Mouse (Mus musculus) bone marrow, adult 2 months (tissue): ENCODE measurements around the gene Fbh1. TPM values are rescaled to one million over a fixed set of nuclear protein-coding genes. Genes with fewer than 3 reads are reported as not detected.
"Not testable (repeated sequence)": the region's sequence is repeated elsewhere in the genome, so short reads cannot be mapped to it uniquely, and the experiment has no call there.

Experiments used
- H3K27ac ChIP-seq: fragments of 200-500 bp; 2 replicates; pipeline ENCODE4 v1.5.1; 2012; ENCODE audit warnings: low read depth, mild to moderate bottlenecking, control low read depth, inconsistent platforms, low read length; ENCODE audit not compliant: control insufficient read depth, poor library complexity, insufficient read depth
- H3K4me1 ChIP-seq: fragments of 200-500 bp; 2 replicates; pipeline ENCODE4 v1.6.1; 2011; ENCODE audit warnings: low read length; ENCODE audit not compliant: control insufficient read depth, insufficient read depth
- H3K4me3 ChIP-seq: fragments of 200-500 bp; replicated peaks from 2 replicates; pipeline ENCODE3; 2011; ENCODE audit warnings: mild to moderate bottlenecking, low read depth, low read length, control low read depth; ENCODE audit not compliant: control insufficient read depth
- CTCF ChIP-seq: fragments of 200-500 bp; IDR thresholded peaks from 2 replicates; pipeline ENCODE4 v1.5.1; 2011; ENCODE audit warnings: low read length, control low read depth; ENCODE audit not compliant: control insufficient read depth, insufficient read depth
- POLR2A ChIP-seq: fragments of 200-500 bp; IDR thresholded peaks from 2 replicates; pipeline ENCODE4 v1.6.1; 2011; ENCODE audit warnings: low read depth, mild to moderate bottlenecking, control low read depth, low read length, borderline replicate concordance; ENCODE audit not compliant: control insufficient read depth
- WGBS: fragments of 180-500 bp; shearing (Covaris S2); methylation state at CpG from one replicate; pipeline ENCODE4 v1.1.7; 2018; 5-methylcytosine and 5-hydroxymethylcytosine counted together
- polyA plus RNA-seq: library from polyadenylated mRNA; stranded (reverse); fragments of >200 nt; gene quantifications from 2 replicates; pipeline ENCODE4 v1.2.4, GENCODE M21; 2011; ENCODE audit warnings: low replicate concordance; ENCODE audit not compliant: missing spikeins, insufficient read depth, insufficient read length

Fbh1 gene
- polyA plus RNA-seq, 1 experiment: 46.6 TPM

DNA sequence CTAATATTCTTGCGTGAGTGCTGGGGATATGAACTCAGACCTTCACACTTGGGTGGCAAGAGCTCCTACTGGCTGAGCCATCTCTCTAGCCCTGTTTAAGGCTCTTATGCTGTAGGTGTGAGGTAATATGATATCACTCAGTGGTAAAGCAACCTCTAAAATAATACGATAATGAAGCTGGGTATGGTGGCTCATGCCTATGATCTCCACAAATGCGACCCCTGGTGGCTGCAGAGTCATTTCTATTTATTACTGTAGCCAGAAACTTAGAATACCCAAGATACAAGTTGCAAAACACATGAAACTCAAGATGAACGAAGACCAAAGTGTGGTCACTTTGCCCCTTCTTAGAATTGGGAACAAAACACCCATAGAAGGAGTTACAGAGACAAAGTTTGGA is 67.3 kb downstream of the Fbh1 start:
- WGBS: 36% methylated on average over 4 of the region's 4 CpGs
- not testable (repeated sequence) for H3K4me3 ChIP-seq, H3K27ac ChIP-seq, H3K4me1 ChIP-seq
- TF ChIP-seq CTCF: peak; percentile 40; the same call in 1 of the 2 replicates

DNA sequence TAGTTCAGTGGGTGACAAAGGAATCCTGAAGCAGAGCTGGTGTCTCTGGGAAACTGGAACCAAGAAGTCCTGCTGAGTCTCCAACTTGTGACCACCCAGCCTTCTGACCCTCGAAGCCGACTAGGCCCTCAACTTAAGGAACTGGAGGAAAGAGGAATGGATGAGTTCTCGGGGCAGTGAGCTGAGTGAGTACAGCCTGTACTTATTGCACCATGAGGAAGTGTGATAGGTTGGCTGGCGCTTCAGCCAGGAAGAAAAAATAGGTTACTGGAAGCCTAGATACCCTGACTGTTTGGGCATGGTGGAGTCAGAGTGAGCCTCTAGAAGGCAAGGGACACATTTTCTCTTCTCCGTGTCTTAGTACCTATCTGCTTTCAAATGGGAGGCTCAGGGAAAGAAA is 68.8 kb downstream of the Fbh1 start:
- Histone ChIP-seq H3K4me1 (peaks cover 3% of the 10 kb centered on the region; the same call in 1 of the 2 replicates), H3K4me3 (no peak overlapping the region), H3K27ac (no peak overlapping the region)
- TF ChIP-seq POLR2A: no peak
- 20% methylated on average over 5 of the region's 5 CpGs for WGBS

GRCm38 (mm10) chr2:11706746-11707065 is 70.7 kb downstream of the Fbh1 start:
- WGBS: 55% methylated on average over 6 of the region's 6 CpGs
- no peak for TF ChIP-seq POLR2A
- no peak for TF ChIP-seq CTCF
- no peak overlapping the region for H3K27ac ChIP-seq
- peaks cover 3% of the 10 kb centered on the region; the same call in 1 of the 2 replicates for H3K4me1 ChIP-seq
- H3K4me3 ChIP-seq: no peak overlapping the region

GRCm38 (mm10) chr2:11706030-11706745 is 71.2 kb downstream of the Fbh1 start:
- 8% methylated on average over 28 of the region's 28 CpGs for WGBS
- H3K27ac ChIP-seq: no peak overlapping the region
- H3K4me1 ChIP-seq: peaks cover 3% of the 10 kb centered on the region; the same call in 1 of the 2 replicates

GRCm38 (mm10) chr2:11705201-11706025 is 72.0 kb downstream of the Fbh1 start, which contains the start of gene Il15ra:
TSS of gene Il15ra (plus strand) at chr2:11705290.
- Histone ChIP-seq H3K4me1 (peaks cover 3% of the 10 kb centered on the region; the same call in 1 of the 2 replicates), H3K4me3 (peak within 1 kb of the TSS; percentile 95), H3K27ac (peak within 1 kb of the TSS; percentile 57)
- TF ChIP-seq POLR2A (peak; percentile 47; the same call in 1 of the 2 replicates), CTCF (no peak)
- WGBS: 1% methylated on average over 37 of the region's 37 CpGs

More at GRCm38 (mm10) chr2:11706030-11706745, 71.2 kb downstream of the Fbh1 start:
- TF ChIP-seq CTCF (no peak), POLR2A (no peak)
- H3K4me3 ChIP-seq: peak overlapping the region; percentile 95

DNA sequence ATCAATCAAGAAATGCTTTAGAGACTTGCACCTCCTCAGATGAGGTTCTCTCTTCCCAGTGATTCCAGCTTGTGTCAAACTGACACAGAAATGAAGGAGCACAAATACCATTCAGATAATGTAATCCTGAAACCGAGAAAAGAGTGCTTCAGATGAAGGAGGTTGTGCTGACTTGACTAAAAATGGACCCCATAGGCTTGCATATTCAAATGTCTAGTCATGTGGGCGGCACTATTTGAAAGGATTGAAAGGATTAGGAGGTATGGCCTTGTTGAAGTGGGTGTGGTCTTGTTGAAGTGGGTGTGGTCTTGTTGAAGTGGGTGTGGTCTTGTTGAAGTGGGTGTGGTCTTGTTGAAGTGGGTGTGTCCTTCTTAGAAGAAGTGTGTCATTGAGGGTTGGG is 77.5 kb downstream of the Fbh1 start:
- H3K4me1 ChIP-seq: no peaks in the 10 kb centered on the region
- H3K4me3 ChIP-seq: no peak overlapping the region
- no peak overlapping the region for H3K27ac ChIP-seq
- WGBS: 89% methylated on average over 2 of the region's 2 CpGs
- TF ChIP-seq POLR2A: no peak

DNA sequence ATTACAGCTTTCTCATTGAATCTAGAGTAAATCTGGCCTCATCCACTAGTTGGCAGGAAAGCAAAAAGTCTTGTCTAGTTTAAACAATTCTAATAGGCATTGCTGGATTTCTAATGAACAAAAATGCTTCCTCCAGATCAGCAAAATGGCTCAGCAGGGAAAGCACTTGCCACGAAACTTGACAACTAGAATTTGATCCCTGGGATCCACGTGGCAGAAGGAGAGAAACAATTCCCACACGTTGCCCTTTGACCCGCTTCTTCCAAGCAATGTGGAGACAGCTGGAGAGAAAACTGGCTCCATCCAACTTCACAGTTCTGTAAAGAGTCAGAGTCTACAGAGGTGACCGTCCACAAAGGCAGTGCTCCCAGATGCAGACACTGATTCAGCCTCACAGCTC is 78.4 kb downstream of the Fbh1 start:
- TF ChIP-seq POLR2A: no peak
- TF ChIP-seq CTCF: no peak
- WGBS: 81% methylated on average over 5 of the region's 5 CpGs
- H3K27ac ChIP-seq: no peak overlapping the region
- no peak overlapping the region for H3K4me3 ChIP-seq
- H3K4me1 ChIP-seq: no peaks in the 10 kb centered on the region

- Histone ChIP-seq H3K4me3 (no peak overlapping the region), H3K27ac (no peak overlapping the region), H3K4me1 (no peaks in the 10 kb centered on the region; the same call in 1 of the 2 replicates)
- 75% methylated on average over 2 of the region's 2 CpGs for WGBS
- TF ChIP-seq POLR2A (no peak), CTCF (no peak)
These were observed 81.5 kb downstream of the Fbh1 start for GRCm38 (mm10) chr2:11695867-11696266.

DNA sequence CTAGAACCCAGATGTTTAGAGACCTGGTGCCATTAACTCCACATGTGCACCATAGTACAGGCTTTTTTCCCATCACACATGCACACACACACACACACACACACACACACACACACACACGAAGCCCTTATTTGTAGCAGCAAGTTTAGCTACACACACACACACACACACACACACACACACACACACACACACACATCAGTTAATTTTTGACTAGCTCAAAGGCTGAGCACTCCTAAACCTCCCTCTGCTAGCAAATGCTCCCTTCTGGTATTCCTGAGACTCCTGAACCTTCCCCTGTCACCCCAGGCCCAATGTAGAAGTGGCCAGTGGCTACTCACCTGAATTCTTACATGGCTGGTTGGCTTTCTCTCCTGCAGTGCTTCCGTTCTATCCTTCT is 83.3 kb downstream of the Fbh1 start:
- Histone ChIP-seq H3K4me1 (no peaks in the 10 kb centered on the region; the same call in 1 of the 2 replicates), H3K27ac (no peak overlapping the region), H3K4me3 (no peak overlapping the region)
- TF ChIP-seq CTCF (no peak), POLR2A (no peak)
- WGBS: 54% methylated on average over 2 of the region's 2 CpGs
